Mouse (Mus musculus): Measurements from ENCODE around the gene Ccl7. TPM values are rescaled to one million over a fixed set of nuclear protein-coding genes. Genes with fewer than 3 reads are reported as not detected.

Ccl7 gene
- polyA plus RNA-seq, 1 experiment from 2014 or later: 66.8 TPM

GRCm38 (mm10) chr11:82019793-82020192 is 25.7 kb upstream of the Ccl7 start:
- Histone ChIP-seq H3K79me2 (ENCODE audit: inconsistent target) (no peaks in the 10 kb centered on the region), H3K27ac (no peak overlapping the region), H3K36me3 (ENCODE audit: inconsistent target) (no peaks in the 10 kb centered on the region), H3K4me3 (ENCODE audit: inconsistent target) (no peak overlapping the region)

DNA sequence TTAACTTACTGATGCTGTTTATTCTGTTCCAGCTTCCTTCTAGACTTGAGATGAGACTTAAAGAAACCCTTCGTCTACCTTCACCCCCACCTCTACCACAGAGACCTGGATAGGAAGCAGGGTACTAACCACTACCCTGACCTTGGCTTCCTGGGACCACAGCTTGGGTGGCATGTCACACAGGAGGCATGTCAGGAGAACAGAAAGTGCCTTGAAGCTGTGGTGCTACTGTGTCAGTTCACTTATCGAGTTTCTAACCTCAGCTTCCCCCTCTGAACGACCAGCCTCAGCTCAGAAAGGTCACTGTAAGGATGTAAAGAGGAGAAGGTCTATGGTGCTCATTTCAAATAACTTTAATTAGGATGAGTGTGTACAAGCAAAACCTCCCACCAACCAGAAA is 24.1 kb upstream of the Ccl7 start:
- Histone ChIP-seq H3K27ac (peak overlapping the region; percentile 25), H3K79me2 (ENCODE audit: inconsistent target) (no peaks in the 10 kb centered on the region), H3K36me3 (ENCODE audit: inconsistent target) (no peaks in the 10 kb centered on the region), H3K4me3 (ENCODE audit: inconsistent target) (no peak overlapping the region)
- 30% methylated on average over 3 of the region's 3 CpGs for WGBS (ENCODE audit: missing documents)

DNA sequence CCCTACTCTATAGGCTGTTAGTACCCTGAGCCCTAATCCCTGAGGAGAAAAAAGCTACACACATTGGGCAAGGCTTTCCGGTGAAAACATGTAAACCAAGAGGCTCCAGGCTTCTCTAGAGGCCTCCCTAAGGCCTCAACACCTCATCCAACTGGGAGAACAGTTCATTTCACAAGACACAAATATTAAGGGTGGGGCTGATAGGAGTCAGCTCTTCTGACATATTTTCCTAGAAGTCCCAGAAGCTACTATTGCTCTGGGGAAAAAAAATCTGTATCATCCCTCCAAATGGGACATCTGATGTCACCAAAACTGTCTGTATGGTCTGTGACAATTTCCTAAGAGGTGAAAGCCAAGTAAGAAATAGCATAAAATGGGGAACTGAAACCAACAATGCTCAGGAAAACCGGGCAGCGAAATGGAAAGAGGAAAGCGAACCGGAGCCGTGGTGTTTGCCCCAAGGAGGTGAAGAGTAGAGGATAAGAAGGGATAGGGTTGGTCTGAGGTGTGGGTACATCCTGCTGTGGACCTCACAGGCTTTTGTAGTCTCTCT is 22.9 kb upstream of the Ccl7 start:
- H3K4me3 ChIP-seq (ENCODE audit: inconsistent target): no peak overlapping the region
- peak overlapping the region; percentile 94 for H3K27ac ChIP-seq
- H3K79me2 ChIP-seq (ENCODE audit: inconsistent target): no peaks in the 10 kb centered on the region
- 14% methylated on average over 6 of the region's 6 CpGs for WGBS (ENCODE audit: missing documents)
- no peaks in the 10 kb centered on the region for H3K36me3 ChIP-seq (ENCODE audit: inconsistent target)

DNA sequence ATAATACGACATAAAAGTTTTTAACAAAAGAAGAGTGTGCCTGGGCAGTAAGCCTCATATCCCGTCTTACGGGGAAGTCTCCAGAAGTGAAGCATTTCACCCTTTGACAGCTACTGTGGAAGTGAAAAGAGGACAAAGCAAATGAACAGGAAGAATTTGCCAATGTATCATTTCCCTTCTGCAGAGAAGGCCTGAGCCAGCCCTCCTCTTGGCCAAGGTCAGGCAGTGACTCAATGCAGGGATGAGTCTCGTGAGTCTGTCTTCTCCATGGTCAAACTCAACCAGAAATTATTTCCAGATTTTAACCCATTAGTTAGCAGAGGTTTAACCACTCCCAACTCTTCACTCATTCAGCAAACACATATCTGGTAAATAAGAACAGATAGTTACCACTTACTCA is 21.7 kb upstream of the Ccl7 start:
- Histone ChIP-seq H3K27ac (peak overlapping the region; percentile 94), H3K4me3 (ENCODE audit: inconsistent target) (no peak overlapping the region), H3K79me2 (ENCODE audit: inconsistent target) (no peaks in the 10 kb centered on the region), H3K36me3 (ENCODE audit: inconsistent target) (no peaks in the 10 kb centered on the region)
- 9% methylated on average over 4 of the region's 4 CpGs for WGBS (ENCODE audit: missing documents)

- H3K4me3 ChIP-seq (ENCODE audit: inconsistent target): no peak overlapping the region
- 95% methylated on average over 2 of the region's 2 CpGs for WGBS (ENCODE audit: missing documents)
- H3K79me2 ChIP-seq (ENCODE audit: inconsistent target): no peaks in the 10 kb centered on the region
- no peaks in the 10 kb centered on the region for H3K36me3 ChIP-seq (ENCODE audit: inconsistent target)
- no peak overlapping the region for H3K27ac ChIP-seq
These were observed 15.3 kb upstream of the Ccl7 start for GRCm38 (mm10) chr11:82030171-82030570.

- no peak overlapping the region for H3K4me3 ChIP-seq (ENCODE audit: inconsistent target)
- H3K27ac ChIP-seq: peak overlapping the region; percentile 66
- H3K36me3 ChIP-seq (ENCODE audit: inconsistent target): no peaks in the 10 kb centered on the region
- peaks cover 17% of the 10 kb centered on the region for H3K79me2 ChIP-seq (ENCODE audit: inconsistent target)
These were observed 13.4 kb upstream of the Ccl7 start for GRCm38 (mm10) chr11:82032136-82032535.

DNA sequence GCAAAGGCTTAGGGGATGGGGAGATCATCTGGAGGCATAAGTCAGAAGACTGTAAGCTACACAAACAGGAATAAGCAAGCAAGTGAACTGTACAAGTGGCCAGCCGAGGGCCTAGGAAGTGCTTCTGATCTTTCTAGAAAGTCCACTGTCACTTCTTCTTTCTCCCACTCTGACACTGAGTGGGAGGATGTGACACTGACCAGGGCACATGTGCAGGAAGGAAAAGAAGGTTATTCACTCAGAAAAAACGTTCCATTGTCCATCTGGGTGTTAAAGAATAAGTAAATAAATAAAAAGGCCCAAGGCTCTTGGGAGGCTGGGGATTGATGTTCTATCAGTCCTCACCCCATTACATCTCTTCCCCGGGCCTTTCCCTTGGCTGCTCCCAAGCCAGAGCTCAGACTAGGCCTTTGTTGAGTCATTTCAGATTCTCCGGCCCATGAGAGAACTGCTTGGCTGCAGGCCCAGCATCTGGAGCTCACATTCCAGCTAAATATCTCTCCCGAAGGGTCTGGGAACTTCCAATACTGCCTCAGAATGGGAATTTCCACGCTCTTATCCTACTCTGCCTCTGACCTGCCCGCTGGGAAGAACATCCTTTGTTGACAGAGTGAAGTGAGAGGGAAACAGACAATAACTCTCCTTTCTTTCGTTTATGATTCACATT is 12.7 kb upstream of the Ccl7 start:
- Histone ChIP-seq H3K79me2 (ENCODE audit: inconsistent target) (peaks cover 19% of the 10 kb centered on the region), H3K27ac (peak overlapping the region; percentile 66), H3K36me3 (ENCODE audit: inconsistent target) (no peaks in the 10 kb centered on the region), H3K4me3 (ENCODE audit: inconsistent target) (no peak overlapping the region)
- WGBS (ENCODE audit: missing documents): 72% methylated on average over 8 of the region's 8 CpGs

GRCm38 (mm10) chr11:82034446-82034845 is 11.1 kb upstream of the Ccl7 start:
- 93% methylated on average over 7 of the region's 7 CpGs for WGBS (ENCODE audit: missing documents)
- Histone ChIP-seq H3K79me2 (ENCODE audit: inconsistent target) (peaks cover 19% of the 10 kb centered on the region), H3K36me3 (ENCODE audit: inconsistent target) (no peaks in the 10 kb centered on the region), H3K27ac (peak overlapping the region; percentile 93), H3K4me3 (ENCODE audit: inconsistent target) (no peak overlapping the region)

DNA sequence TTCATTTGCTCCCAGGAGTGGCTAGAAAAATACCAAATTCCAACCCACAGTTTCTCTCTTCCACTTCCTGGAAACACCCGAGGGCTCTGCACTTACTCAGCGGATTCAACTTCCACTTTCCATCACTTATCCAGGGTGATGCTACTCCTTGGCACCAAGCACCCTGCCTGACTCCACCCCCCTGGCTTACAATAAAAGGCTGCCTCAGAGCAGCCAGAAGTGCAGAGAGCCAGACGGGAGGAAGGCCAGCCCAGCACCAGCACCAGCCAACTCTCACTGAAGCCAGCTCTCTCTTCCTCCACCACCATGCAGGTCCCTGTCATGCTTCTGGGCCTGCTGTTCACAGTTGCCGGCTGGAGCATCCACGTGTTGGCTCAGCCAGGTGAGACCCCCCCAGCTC is 10.2 kb upstream of the Ccl7 start, which contains the start of gene Ccl2:
Gene Ccl2, plus strand, starts transcription at position 216 of the 400 bp plus-strand sequence.
- H3K79me2 ChIP-seq (ENCODE audit: inconsistent target): peaks cover 19% of the 10 kb centered on the region
- peak within 1 kb of the TSS; percentile 41 for H3K4me3 ChIP-seq (ENCODE audit: inconsistent target)
- no peaks in the 10 kb centered on the region for H3K36me3 ChIP-seq (ENCODE audit: inconsistent target)
- WGBS (ENCODE audit: missing documents): 11% methylated on average over 5 of the region's 5 CpGs
- H3K27ac ChIP-seq: peak within 1 kb of the TSS; percentile 93

GRCm38 (mm10) chr11:82035857-82036256 is 9.7 kb upstream of the Ccl7 start:
- Histone ChIP-seq H3K27ac (peak overlapping the region; percentile 93), H3K36me3 (ENCODE audit: inconsistent target) (no peaks in the 10 kb centered on the region), H3K4me3 (ENCODE audit: inconsistent target) (peak overlapping the region; percentile 41), H3K79me2 (ENCODE audit: inconsistent target) (peaks cover 19% of the 10 kb centered on the region)
- WGBS (ENCODE audit: missing documents): 73% methylated on average over 2 of the region's 2 CpGs

GRCm38 (mm10) chr11:82038535-82038934 is 7.0 kb upstream of the Ccl7 start, which contains the start of gene Gm17268:
Gene Gm17268 (minus strand): TSS chr11:82038562.
- WGBS (ENCODE audit: missing documents): 31% methylated on average over 2 of the region's 2 CpGs
- peak within 1 kb of the TSS; percentile 93 for H3K27ac ChIP-seq
- H3K4me3 ChIP-seq (ENCODE audit: inconsistent target): 0 out of 2 replicates have a peak within 1 kb of the TSS, but pooled peaks have one; percentile 41
- peaks cover 19% of the 10 kb centered on the region for H3K79me2 ChIP-seq (ENCODE audit: inconsistent target)
- no peaks in the 10 kb centered on the region for H3K36me3 ChIP-seq (ENCODE audit: inconsistent target)

GRCm38 (mm10) chr11:82039132-82039660 is 6.3 kb upstream of the Ccl7 start:
- Histone ChIP-seq H3K79me2 (ENCODE audit: inconsistent target) (peaks cover 19% of the 10 kb centered on the region), H3K4me3 (ENCODE audit: inconsistent target) (no peak overlapping the region), H3K36me3 (ENCODE audit: inconsistent target) (no peaks in the 10 kb centered on the region), H3K27ac (peak overlapping the region; percentile 93)
- WGBS (ENCODE audit: missing documents): 28% methylated on average over 3 of the region's 3 CpGs

- Histone ChIP-seq H3K27ac (peak overlapping the region; percentile 93), H3K36me3 (ENCODE audit: inconsistent target) (no peaks in the 10 kb centered on the region), H3K4me3 (ENCODE audit: inconsistent target) (no peak overlapping the region), H3K79me2 (ENCODE audit: inconsistent target) (peaks cover 19% of the 10 kb centered on the region)
- 13% methylated on average over 4 of the region's 4 CpGs for WGBS (ENCODE audit: missing documents)
These were observed 3.8 kb upstream of the Ccl7 start for GRCm38 (mm10) chr11:82041671-82042080.

GRCm38 (mm10) chr11:82047746-82048415 is 2.4 kb downstream of the Ccl7 start:
- H3K27ac ChIP-seq: peak overlapping the region; percentile 92
- H3K79me2 ChIP-seq (ENCODE audit: inconsistent target): peaks cover 18% of the 10 kb centered on the region
- WGBS (ENCODE audit: missing documents): 45% methylated on average over 6 of the region's 6 CpGs
- peak overlapping the region; percentile 46 for H3K4me3 ChIP-seq (ENCODE audit: inconsistent target)
- no peaks in the 10 kb centered on the region for H3K36me3 ChIP-seq (ENCODE audit: inconsistent target)

DNA sequence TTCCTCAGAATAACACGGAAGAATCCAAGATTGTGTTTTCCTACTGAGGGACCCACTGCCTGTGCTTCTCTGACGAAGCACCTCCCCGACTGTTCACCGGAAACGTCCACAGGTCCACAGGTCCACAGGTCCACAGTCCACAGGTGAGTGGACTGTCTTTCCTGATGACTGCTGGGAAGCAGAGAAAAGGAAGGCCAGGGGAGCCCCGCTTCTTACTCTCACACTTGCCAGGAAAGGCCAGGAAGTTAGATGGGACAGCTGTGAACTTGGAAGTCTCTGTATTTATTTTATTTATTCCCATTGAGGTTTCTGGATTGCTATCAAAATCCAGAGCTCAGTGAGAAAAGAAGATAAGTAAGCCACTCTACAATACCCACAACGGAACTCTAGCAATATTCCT is 8.3 kb downstream of the Ccl7 start:
- Histone ChIP-seq H3K27ac (no peak overlapping the region), H3K79me2 (ENCODE audit: inconsistent target) (no peaks in the 10 kb centered on the region), H3K4me3 (ENCODE audit: inconsistent target) (no peak overlapping the region), H3K36me3 (ENCODE audit: inconsistent target) (no peaks in the 10 kb centered on the region)
- 93% methylated on average over 7 of the region's 7 CpGs for WGBS (ENCODE audit: missing documents)
